Mouse (Mus musculus) neural tube, embryonic 12.5 days (tissue): ENCODE measurements at regions not wholly inside any gene's neighbourhood (a gene's known extent, or its start where the extent isn't known, plus 50 kb on each side); places are given as distances from the start of the nearest gene placed in this dataset.

ENCODE experiments used
- ATAC-seq: fragments of 200-750 bp; cut with Nextera tagmentation; 2 replicates; pipeline ENCODE4 v1.8.0; 2017; ENCODE audit warnings: low read depth, mild to moderate bottlenecking, moderate TSS enrichment, moderate library complexity; ENCODE audit not compliant: low FRiP score
- H3K27ac ChIP-seq: fragments of 300-500 bp; sonication (generic); 2 replicates; pipeline ENCODE4 v1.5.1; 2016
- H3K27me3 ChIP-seq: fragments of 300-500 bp; sonication (generic); replicated peaks from 2 replicates; pipeline ENCODE4 v1.6.1; 2016; ENCODE audit warnings: mild to moderate bottlenecking
- H3K36me3 ChIP-seq: fragments of 300-500 bp; sonication (generic); 2 replicates; pipeline ENCODE4 v1.6.1; 2016; ENCODE audit warnings: mild to moderate bottlenecking
- H3K4me1 ChIP-seq: fragments of 300-500 bp; sonication (generic); 2 replicates; pipeline ENCODE4 v1.6.1; 2016
- H3K4me2 ChIP-seq: fragments of 300-500 bp; sonication (generic); replicated peaks from 2 replicates; pipeline ENCODE4 v1.6.1; 2016; ENCODE audit warnings: mild to moderate bottlenecking
- H3K4me3 ChIP-seq: fragments of 300-500 bp; sonication (generic); 2 replicates; pipeline ENCODE4 v1.5.1; 2016
- H3K9ac ChIP-seq: fragments of 300-500 bp; sonication (generic); 2 replicates; pipeline ENCODE4 v1.6.1; 2016; ENCODE audit warnings: mild to moderate bottlenecking
- H3K9me3 ChIP-seq: fragments of 300-500 bp; sonication (generic); 2 replicates; pipeline ENCODE4 v1.6.1; 2016; ENCODE audit warnings: mild to moderate bottlenecking
- WGBS: fragments of 180-500 bp; shearing (Covaris S2); methylation state at CpG from one replicate; pipeline ENCODE4 v1.1.7; 2016; 5-methylcytosine and 5-hydroxymethylcytosine counted together

- ATAC-seq: no peak
- Histone ChIP-seq H3K9me3 (no peaks in the 10 kb centered on the region), H3K9ac (no peak overlapping the region), H3K36me3 (no peaks in the 10 kb centered on the region), H3K27ac (no peak overlapping the region), H3K4me1 (0 out of 2 replicates have a peak, but pooled peaks cover 6% of the 10 kb centered on the region), H3K4me3 (no peak overlapping the region), H3K27me3 (no peaks in the 10 kb centered on the region), H3K4me2 (no peak overlapping the region)
- 74% methylated on average over 10 of the region's 10 CpGs for WGBS
Measured at GRCm38 (mm10) chr8:92772826-92773225, 54.3 kb upstream of the Mmp2 start.

- no peak overlapping the region for H3K4me2 ChIP-seq
- H3K27me3 ChIP-seq: no peaks in the 10 kb centered on the region
- WGBS: 60% methylated on average over 4 of the region's 4 CpGs
Measured at GRCm38 (mm10) chr8:92775186-92775585, 51.9 kb upstream of the Mmp2 start.

GRCm38 (mm10) chr8:92777106-92777505, 50.0 kb upstream of the Mmp2 start:
- Histone ChIP-seq H3K9me3 (no peaks in the 10 kb centered on the region), H3K9ac (no peak overlapping the region), H3K27me3 (no peaks in the 10 kb centered on the region), H3K4me3 (no peak overlapping the region), H3K4me2 (no peak overlapping the region), H3K4me1 (0 out of 2 replicates have a peak, but pooled peaks cover 6% of the 10 kb centered on the region), H3K27ac (no peak overlapping the region), H3K36me3 (no peaks in the 10 kb centered on the region)
- 12% methylated on average over 5 of the region's 5 CpGs for WGBS
- ATAC-seq: no peak

More at GRCm38 (mm10) chr8:92775186-92775585, 51.9 kb upstream of the Mmp2 start:
- no peak for ATAC-seq
- H3K9me3 ChIP-seq: no peaks in the 10 kb centered on the region
- no peak overlapping the region for H3K27ac ChIP-seq
- H3K36me3 ChIP-seq: no peaks in the 10 kb centered on the region
- H3K4me1 ChIP-seq: 0 out of 2 replicates have a peak, but pooled peaks cover 6% of the 10 kb centered on the region
- H3K4me3 ChIP-seq: no peak overlapping the region
- H3K9ac ChIP-seq: no peak overlapping the region
